Mouse (Mus musculus): Measurements from ENCODE around the gene Cxcl1. TPM values are rescaled to one million over a fixed set of nuclear protein-coding genes. Genes with fewer than 3 reads are reported as not detected.
"Not testable (repeated sequence)": the region's sequence is repeated elsewhere in the genome, so short reads cannot be mapped to it uniquely, and the experiment has no call there.

The Cxcl1 gene
- 0.24 TPM in 1 of 2 replicates, not detected in the other for polyA plus RNA-seq (2015; fragmentation: Nextera tagmentation; extraction: Ambion mirVana)

DNA sequence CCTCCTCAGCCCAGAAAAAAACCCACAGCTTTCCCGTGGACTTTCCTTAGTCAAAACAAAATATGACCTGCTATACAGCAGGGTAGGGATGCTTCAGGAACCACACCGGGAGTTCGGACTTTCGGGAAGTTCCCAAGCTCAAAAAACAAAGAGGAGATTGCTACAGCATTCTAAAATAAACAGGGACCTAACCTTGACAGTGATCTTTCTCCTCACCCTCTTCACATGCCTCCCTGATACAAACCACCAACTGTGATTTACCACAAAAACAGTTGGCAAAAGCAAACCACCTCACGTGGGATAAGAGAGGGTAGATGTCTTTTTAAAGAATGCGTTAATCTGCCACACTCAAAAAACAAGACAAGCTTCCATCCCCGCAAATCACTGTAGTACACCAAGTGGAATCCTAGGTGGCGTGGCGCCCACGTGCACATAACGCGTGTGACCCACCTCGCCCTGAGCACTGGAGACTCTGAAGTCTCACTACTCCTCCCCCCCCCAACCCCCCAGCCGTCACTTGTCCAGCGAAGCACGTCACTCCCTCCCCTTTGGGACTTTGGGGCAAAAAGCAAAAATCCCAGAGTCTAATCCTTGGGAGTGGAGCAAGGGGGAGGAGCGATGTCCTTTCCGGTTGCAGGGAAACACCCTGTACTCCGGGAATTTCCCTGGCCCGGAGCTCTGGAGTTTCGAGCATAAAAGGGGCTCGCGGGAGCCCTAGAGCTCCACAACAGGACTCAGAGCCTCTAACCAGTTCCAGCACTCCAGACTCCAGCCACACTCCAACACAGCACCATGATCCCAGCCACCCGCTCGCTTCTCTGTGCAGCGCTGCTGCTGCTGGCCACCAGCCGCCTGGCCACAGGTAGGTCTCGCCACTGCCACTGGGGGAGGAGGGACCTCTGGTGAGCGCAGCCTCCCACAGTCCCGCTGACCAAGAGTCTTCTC, at the start of gene Cxcl1:
Gene Cxcl1 (plus strand): TSS at position 723 of the 945 bp plus-strand sequence.
- 8% methylated on average over 30 of the region's 30 CpGs for WGBS
- peak; percentile 86 for ATAC-seq (replicated peaks)
- Histone ChIP-seq H3K9me3 (no peaks in the 10 kb centered on the region), H3K27me3 (no peaks in the 10 kb centered on the region), H3K4me2 (replicated peaks) (peak within 1 kb of the TSS; percentile 64), H3K4me1 (peaks cover 10% of the 10 kb centered on the region), H3K4me3 (peak within 1 kb of the TSS; percentile 45), H3K27ac (replicated peaks) (no peak within 1 kb of the TSS), H3K9ac (replicated peaks) (peak within 1 kb of the TSS; percentile 40; the same call in 1 of the 2 replicates), H3K36me3 (no peaks in the 10 kb centered on the region)

DNA sequence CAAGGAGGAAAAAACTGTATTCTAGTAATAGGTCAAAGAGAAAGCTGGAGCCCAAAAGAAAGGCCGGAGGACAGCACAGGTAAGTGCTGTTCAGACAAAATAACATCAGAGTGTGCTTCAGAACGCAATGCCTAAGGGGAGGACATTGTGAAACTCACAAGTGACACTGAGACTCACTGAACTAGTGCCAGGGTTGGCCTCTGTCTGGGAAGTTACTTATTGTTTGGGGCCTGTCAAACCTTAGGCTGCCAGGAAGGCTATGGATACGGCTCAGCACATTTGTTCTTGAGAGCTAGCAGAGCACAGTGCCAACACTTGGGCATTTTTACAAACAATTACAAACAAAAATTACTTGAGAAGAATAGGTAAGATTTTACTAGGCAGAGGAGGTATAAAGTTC, 47.1 kb upstream of the Cxcl1 start:
- WGBS = 78% methylated on average over 3 of the region's 3 CpGs
- Histone ChIP-seq H3K4me1 (no peaks in the 10 kb centered on the region), H3K27ac (replicated peaks) (no peak overlapping the region), H3K36me3 (no peaks in the 10 kb centered on the region), H3K9me3 (no peaks in the 10 kb centered on the region), H3K27me3 (no peaks in the 10 kb centered on the region), H3K9ac (replicated peaks) (no peak overlapping the region), H3K4me2 (replicated peaks) (no peak overlapping the region), H3K4me3 (no peak overlapping the region)
- no peak for ATAC-seq (replicated peaks)

DNA sequence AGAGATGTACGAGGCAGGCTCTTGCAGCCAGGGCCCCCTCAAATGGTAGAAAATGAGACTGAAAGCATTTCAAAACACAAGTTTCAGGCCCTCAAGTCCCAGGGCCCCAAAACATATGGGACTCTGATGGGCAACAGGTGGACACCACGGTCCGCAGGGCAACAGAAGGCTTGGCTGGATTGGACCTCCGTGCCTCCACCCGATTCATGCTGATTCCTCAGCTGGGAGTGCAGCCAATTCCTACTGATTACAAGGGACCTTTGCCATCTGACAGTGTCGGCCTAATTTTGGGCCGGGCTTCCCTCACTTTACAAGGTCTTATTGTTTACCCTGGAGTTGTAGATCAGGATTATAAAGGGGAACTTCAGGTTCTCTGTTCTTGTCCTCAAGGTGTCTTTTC, 40.9 kb upstream of the Cxcl1 start:
- H3K4me1 ChIP-seq; H3K9me3 ChIP-seq; H3K9ac ChIP-seq (replicated peaks); H3K4me3 ChIP-seq; H3K36me3 ChIP-seq; H3K27ac ChIP-seq (replicated peaks); H3K27me3 ChIP-seq; H3K4me2 ChIP-seq (replicated peaks); ATAC-seq (replicated peaks): not testable (repeated sequence)
- WGBS = 86% methylated on average over 7 of the region's 7 CpGs

DNA sequence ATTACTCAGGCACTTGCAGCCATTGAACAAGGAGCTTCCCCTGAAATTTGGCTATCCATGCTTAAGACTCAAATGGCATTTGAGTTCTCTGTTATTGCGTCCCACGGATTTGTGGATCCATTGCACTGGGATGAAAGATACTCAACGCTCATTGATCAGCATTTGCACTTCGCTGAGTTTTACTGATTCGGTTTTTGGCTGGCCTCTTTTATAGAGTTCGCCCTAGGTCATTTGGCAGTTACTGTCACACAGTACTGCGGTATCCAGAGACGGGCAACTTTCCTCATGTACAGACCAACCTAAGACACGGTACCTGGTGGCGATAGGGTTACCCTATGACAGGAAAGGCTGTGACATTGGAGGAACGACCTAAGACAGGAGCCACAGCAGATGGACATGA, 39.6 kb upstream of the Cxcl1 start:
- H3K27me3 ChIP-seq; H3K9ac ChIP-seq (replicated peaks); H3K4me3 ChIP-seq; H3K36me3 ChIP-seq; ATAC-seq (replicated peaks); H3K4me2 ChIP-seq (replicated peaks); H3K4me1 ChIP-seq; H3K27ac ChIP-seq (replicated peaks); H3K9me3 ChIP-seq: not testable (repeated sequence)
- whole genome bisulfite sequencing = 94% methylated on average over 11 of the region's 11 CpGs

DNA sequence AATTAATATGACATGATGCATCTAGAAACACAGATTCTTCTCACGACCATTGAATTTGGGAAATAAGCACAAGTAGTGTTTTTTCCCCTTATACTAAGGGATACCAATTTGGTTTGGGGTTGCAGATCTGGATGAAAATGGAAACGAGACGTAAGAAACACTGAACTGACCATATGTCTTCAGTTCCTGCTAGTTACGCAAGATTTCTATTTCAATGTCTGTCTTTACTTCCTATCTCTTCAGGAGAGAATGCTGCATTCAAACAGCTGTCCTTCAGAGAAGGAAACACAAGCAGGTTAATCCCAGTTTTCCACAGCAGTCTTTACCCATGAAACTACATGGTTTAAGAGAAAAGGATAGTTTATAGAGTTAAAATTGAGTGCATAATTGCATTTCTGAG, 37.8 kb upstream of the Cxcl1 start:
- Histone ChIP-seq H3K9me3 (no peaks in the 10 kb centered on the region), H3K36me3 (no peaks in the 10 kb centered on the region), H3K27me3 (no peaks in the 10 kb centered on the region), H3K9ac (replicated peaks) (no peak overlapping the region), H3K27ac (replicated peaks) (no peak overlapping the region), H3K4me2 (replicated peaks) (no peak overlapping the region), H3K4me3 (no peak overlapping the region), H3K4me1 (no peaks in the 10 kb centered on the region)
- 89% methylated on average over 4 of the region's 4 CpGs for WGBS
- ATAC-seq (replicated peaks) = no peak

DNA sequence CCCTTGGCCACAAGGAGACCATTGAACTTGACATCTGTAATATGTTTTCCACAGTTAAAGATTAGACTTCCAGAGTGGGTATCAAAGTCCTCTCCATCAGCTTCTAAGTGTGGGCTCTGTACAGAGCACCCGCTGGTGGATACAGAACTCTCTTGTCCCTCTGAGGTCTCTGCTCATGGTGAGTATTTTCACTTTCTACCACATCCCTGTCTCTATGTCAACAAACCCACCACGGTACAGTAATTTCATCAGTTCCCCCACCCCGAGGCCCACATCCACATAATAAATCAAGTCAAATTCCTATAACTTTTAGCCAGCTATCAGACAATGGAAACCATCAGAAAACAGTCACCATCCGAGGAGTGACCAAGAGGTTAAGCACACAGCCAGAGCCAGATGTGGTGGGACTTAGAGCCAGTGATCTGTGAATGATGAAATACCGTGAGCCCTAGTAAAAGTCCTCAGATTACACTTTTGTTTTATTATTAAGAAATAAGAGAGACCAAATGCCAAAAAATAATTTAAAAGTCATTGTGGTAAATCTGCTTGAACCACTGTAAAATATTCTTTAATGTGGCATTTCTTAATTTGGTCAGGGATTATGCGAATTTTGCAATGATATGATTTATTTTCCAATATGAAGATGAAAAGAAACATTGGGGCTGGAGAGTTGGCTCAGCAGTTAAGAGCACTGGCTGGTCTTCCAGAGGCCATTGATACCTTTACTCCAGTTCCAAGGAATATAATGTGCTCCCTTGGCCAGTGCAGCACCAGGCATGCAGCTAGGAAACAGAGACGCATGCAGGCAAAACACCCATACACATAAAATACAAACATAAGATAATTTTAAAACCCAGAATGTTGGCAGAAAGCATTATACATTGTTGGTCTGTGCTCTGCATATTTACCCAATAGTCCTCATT, 35.5 kb upstream of the Cxcl1 start:
- Histone ChIP-seq H3K9me3 (no peaks in the 10 kb centered on the region), H3K9ac (replicated peaks) (no peak overlapping the region), H3K4me3 (no peak overlapping the region), H3K27me3 (no peaks in the 10 kb centered on the region), H3K4me1 (no peaks in the 10 kb centered on the region), H3K4me2 (replicated peaks) (no peak overlapping the region), H3K27ac (replicated peaks) (no peak overlapping the region), H3K36me3 (no peaks in the 10 kb centered on the region)
- no peak for ATAC-seq (replicated peaks)
- WGBS = 88% methylated on average over 7 of the region's 7 CpGs

DNA sequence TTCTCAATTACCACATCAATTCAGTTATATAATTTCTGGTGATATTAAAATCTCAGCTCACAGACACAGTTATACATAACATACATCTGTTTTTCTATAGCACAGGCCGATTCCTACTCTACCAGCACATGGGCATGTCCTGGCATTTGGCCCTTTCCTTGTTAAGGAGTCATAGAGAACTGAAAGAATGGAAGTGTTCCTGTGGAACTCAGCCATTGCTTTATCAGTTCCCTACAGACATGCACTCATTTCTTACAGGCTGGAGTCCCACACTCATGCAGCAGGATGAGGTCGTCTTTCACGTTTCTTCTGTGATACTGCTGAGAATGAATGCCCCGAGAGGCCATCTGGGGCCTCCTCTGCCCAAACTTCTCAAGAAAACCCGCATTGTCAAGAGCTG, 33.6 kb upstream of the Cxcl1 start:
- no peak overlapping the region for H3K9ac ChIP-seq (replicated peaks)
- no peak overlapping the region for H3K27ac ChIP-seq (replicated peaks)
- H3K9me3 ChIP-seq = no peaks in the 10 kb centered on the region
- H3K4me2 ChIP-seq (replicated peaks) = no peak overlapping the region
- 75% methylated on average over 5 of the region's 5 CpGs for WGBS
- no peaks in the 10 kb centered on the region for H3K36me3 ChIP-seq
- no peak overlapping the region for H3K4me3 ChIP-seq
- no peaks in the 10 kb centered on the region for H3K4me1 ChIP-seq
- H3K27me3 ChIP-seq = no peaks in the 10 kb centered on the region
- no peak for ATAC-seq (replicated peaks)

DNA sequence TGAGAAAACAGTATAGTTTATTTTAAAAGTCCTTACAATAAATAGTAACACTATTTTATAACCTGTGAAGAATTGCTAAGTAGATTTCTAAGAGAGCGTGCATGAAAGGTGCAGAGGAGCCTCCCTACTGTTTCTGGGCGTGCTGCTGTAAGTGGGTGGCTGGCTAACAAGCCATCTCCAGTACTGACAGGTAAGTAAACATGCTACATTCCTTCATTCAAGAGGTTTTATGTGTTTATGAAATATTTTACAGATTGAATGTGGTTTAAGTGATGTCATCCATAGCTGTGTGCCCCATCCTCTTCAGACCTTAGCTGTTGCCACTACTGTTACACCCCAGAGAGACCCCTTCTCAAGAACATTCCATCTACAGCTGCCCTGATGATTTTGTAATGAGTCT, 32.6 kb upstream of the Cxcl1 start:
- Histone ChIP-seq H3K9ac (replicated peaks) (no peak overlapping the region), H3K9me3 (no peaks in the 10 kb centered on the region), H3K4me2 (replicated peaks) (no peak overlapping the region), H3K27ac (replicated peaks) (no peak overlapping the region), H3K4me1 (no peaks in the 10 kb centered on the region), H3K27me3 (no peaks in the 10 kb centered on the region), H3K4me3 (no peak overlapping the region), H3K36me3 (no peaks in the 10 kb centered on the region)
- WGBS = 93% methylated on average over 2 of the region's 2 CpGs
- ATAC-seq (replicated peaks) = no peak

DNA sequence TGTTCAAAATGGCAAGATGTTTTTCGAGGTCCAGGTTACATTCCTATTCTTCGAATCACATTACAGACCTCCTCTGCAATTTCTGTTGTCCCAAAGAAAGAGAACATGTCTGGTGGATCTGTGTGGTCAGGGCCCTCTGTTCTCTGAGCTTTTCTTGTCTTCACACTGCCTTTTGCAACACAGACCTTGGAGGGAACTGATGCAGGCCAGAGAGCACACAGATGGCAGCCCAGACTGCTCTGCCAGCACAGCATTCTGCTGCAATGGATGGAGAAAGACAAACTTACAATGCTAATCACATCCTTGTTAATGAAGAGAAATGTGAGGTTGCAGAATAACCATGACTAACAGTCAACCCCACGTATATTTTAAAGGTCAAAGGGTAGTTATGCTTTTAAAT, 32.0 kb upstream of the Cxcl1 start:
- Histone ChIP-seq H3K27me3 (no peaks in the 10 kb centered on the region), H3K9ac (replicated peaks) (no peak overlapping the region), H3K4me2 (replicated peaks) (no peak overlapping the region), H3K36me3 (no peaks in the 10 kb centered on the region), H3K9me3 (no peaks in the 10 kb centered on the region), H3K4me1 (no peaks in the 10 kb centered on the region), H3K4me3 (no peak overlapping the region), H3K27ac (replicated peaks) (no peak overlapping the region)
- ATAC-seq (replicated peaks) = no peak; the same call in 1 of the 2 replicates
- 81% methylated on average over 3 of the region's 3 CpGs for WGBS

DNA sequence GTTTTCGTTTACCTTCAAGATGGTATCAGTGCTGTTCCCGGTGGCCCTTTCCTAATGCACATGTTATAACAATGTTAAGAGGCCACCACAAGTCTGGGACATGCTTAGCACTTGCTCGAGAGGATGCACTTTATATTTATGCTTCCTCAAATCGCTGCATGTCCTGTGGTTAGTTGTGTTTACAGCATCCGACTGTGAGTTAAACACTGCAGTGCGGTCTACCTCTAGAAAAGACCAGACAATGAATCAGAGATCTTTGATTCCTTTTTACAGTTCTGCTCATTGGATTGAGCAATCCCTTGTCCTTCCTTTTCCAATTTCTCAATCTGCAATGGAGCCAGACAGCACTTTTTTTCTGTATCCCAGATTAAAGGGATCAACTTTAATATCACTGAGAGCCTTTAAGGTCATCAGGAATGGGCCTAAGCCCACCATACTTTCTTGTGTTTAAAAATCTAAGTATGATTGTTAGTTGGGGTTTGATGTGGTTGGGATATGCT, 29.1 kb upstream of the Cxcl1 start:
- Histone ChIP-seq H3K4me2 (replicated peaks) (no peak overlapping the region), H3K27ac (replicated peaks) (no peak overlapping the region), H3K36me3 (no peaks in the 10 kb centered on the region), H3K9ac (replicated peaks) (no peak overlapping the region), H3K4me3 (no peak overlapping the region), H3K9me3 (no peaks in the 10 kb centered on the region), H3K27me3 (no peaks in the 10 kb centered on the region), H3K4me1 (no peaks in the 10 kb centered on the region)
- 88% methylated on average over 6 of the region's 6 CpGs for WGBS
- no peak for ATAC-seq (replicated peaks)

DNA sequence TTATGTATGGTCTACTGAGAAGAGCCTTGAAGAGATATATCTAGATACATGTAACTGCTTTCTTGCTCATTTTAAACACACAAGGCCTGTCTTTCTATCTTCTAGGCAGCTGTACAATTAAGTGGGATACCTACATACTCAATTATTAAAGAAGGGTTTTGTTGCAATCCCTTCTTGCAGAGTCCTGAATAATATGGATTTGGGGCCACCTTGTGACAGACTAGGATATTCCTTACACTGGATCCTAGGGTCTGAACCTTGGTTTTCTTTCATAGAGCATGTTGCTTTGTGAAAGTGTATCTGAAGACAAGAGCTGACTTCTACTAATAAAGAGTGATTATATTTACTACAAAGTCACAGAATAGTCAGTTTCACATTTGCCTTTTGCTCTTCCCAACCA, 24.3 kb upstream of the Cxcl1 start:
- no peak for ATAC-seq (replicated peaks)
- H3K4me3 ChIP-seq = no peak overlapping the region
- no peaks in the 10 kb centered on the region for H3K27me3 ChIP-seq
- H3K36me3 ChIP-seq = no peaks in the 10 kb centered on the region
- no peak overlapping the region for H3K27ac ChIP-seq (replicated peaks)
- no peak overlapping the region for H3K9ac ChIP-seq (replicated peaks)
- H3K4me2 ChIP-seq (replicated peaks) = no peak overlapping the region
- no peaks in the 10 kb centered on the region for H3K9me3 ChIP-seq
- H3K4me1 ChIP-seq = no peaks in the 10 kb centered on the region

DNA sequence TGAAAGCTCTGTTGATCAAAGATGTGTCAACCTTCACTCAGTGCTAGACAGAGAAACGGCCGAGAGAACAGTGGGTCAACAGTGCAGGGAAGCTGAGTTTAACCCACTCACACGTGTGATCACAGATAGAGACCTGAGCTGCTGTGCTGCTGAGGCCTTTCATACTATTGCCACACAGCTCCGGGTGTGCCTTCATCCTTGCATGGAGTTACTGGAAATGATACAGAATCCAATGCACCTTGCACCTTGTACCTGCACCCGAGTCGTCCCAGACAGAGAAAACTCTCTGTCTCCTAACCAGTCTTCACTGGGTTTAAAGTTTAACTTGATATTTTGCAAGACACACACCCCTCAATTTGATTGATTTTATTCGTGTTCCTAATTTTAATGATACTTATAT, 18.7 kb upstream of the Cxcl1 start:
- H3K4me3 ChIP-seq = no peak overlapping the region
- H3K9me3 ChIP-seq = no peaks in the 10 kb centered on the region
- no peak for ATAC-seq (replicated peaks)
- H3K27ac ChIP-seq (replicated peaks) = no peak overlapping the region
- WGBS = 88% methylated on average over 7 of the region's 7 CpGs
- no peaks in the 10 kb centered on the region for H3K27me3 ChIP-seq
- H3K4me1 ChIP-seq = no peaks in the 10 kb centered on the region
- H3K9ac ChIP-seq (replicated peaks) = no peak overlapping the region
- H3K36me3 ChIP-seq = no peaks in the 10 kb centered on the region
- H3K4me2 ChIP-seq (replicated peaks) = no peak overlapping the region

Measured in forebrain, embryonic 15.5 days (tissue).